Mouse (Mus musculus) hindbrain, postnatal 0 days (tissue): ENCODE data around the gene Xrra1. TPM values are rescaled to one million over a fixed set of nuclear protein-coding genes. Genes with fewer than 3 reads are reported as not detected.
"Not testable (repeated sequence)": the region's sequence is repeated elsewhere in the genome, so short reads cannot be mapped to it uniquely, and the experiment has no call there.

Source experiments
- ATAC-seq: fragments of 200-750 bp; cut with Nextera tagmentation; 2 replicates; pipeline ENCODE4 v1.8.0; 2017; ENCODE audit warnings: mild to moderate bottlenecking, moderate TSS enrichment, moderate library complexity
- DNase-seq: peaks from one replicate; pipeline ENCODE4 v3.0.0-alpha.2; 2015; ENCODE audit warnings: low spot score
- H3K27ac ChIP-seq: fragments of 300-500 bp; sonication (generic); 2 replicates; pipeline ENCODE4 v1.5.1; 2014; ENCODE audit warnings: mild to moderate bottlenecking
- H3K27me3 ChIP-seq: fragments of 300-500 bp; sonication (generic); 2 replicates; pipeline ENCODE4 v1.6.1; 2014; ENCODE audit warnings: low read length, mixed read lengths; ENCODE audit not compliant: insufficient read depth
- H3K36me3 ChIP-seq: fragments of 300-500 bp; sonication (generic); 2 replicates; pipeline ENCODE4 v1.6.1; 2014; ENCODE audit warnings: low read length, mixed read lengths; ENCODE audit not compliant: insufficient read depth
- H3K4me1 ChIP-seq: fragments of 300-500 bp; sonication (generic); 2 replicates; pipeline ENCODE4 v1.6.1; 2014; ENCODE audit warnings: antibody characterized with exemption, low read length, mixed read lengths; ENCODE audit not compliant: insufficient read depth
- H3K4me2 ChIP-seq: fragments of 300-500 bp; sonication (generic); 2 replicates; pipeline ENCODE4 v1.6.1; 2014; ENCODE audit warnings: low read depth, mild to moderate bottlenecking, low read length, moderate library complexity, mixed read lengths
- H3K4me3 ChIP-seq: fragments of 300-500 bp; sonication (generic); 2 replicates; pipeline ENCODE4 v1.5.1; 2014; ENCODE audit warnings: low read length
- H3K9ac ChIP-seq: fragments of 300-500 bp; sonication (generic); replicated peaks from 2 replicates; pipeline ENCODE4 v1.6.1; 2014; ENCODE audit warnings: mild to moderate bottlenecking, low read length, moderate library complexity, mixed read lengths
- H3K9me3 ChIP-seq: fragments of 300-500 bp; sonication (generic); 2 replicates; pipeline ENCODE4 v1.6.1; 2016; ENCODE audit warnings: low read length, mixed read lengths
- CTCF ChIP-seq: IDR thresholded peaks from 2 replicates; pipeline ENCODE4 v1.5.1; 2016; ENCODE audit warnings: antibody characterized with exemption, control low read depth, low read depth
- WGBS: fragments of 180-500 bp; shearing (Covaris S2); extraction: QIAGEN DNeasy Blood & Tissue Kit; methylation state at CpG from one replicate; pipeline ENCODE4 v1.1.7; 2014; 5-methylcytosine and 5-hydroxymethylcytosine counted together
- polyA plus RNA-seq: library from polyadenylated mRNA; unstranded; fragments of >200 nt; fragmentation: Nextera tagmentation; extraction: Ambion mirVana; gene quantifications from 2 replicates; pipeline ENCODE4 v1.2.1, GENCODE M21; 2015
- total RNA-seq: library from RNA; depleted of rRNA; stranded (reverse); fragments of >200 nt; gene quantifications from 2 replicates; pipeline ENCODE4 v1.2.3, GENCODE M21; 2014; rRNA removed

Gene Xrra1
- total RNA-seq: 1.7 and 2.6 TPM in 2 replicates
- 1.0 and 1.3 TPM in 2 replicates for polyA plus RNA-seq

- H3K27ac ChIP-seq: peak within 1 kb of the TSS; percentile 86
- H3K4me3 ChIP-seq: peak within 1 kb of the TSS; percentile 88
- peak; percentile 99 for DNase-seq
These were observed at the start of gene Xrra1 for GRCm38 (mm10) chr7:99858813-99859585. Xrra1 (plus strand) TSS chr7:99859116.

GRCm38 (mm10) chr7:99810814-99811213 is 48.1 kb upstream of the Xrra1 start:
- TF ChIP-seq CTCF: no peak
- no peak for ATAC-seq
- Histone ChIP-seq H3K27me3 (no peaks in the 10 kb centered on the region), H3K9ac (no peak overlapping the region), H3K4me3 (no peak overlapping the region), H3K4me2 (no peak overlapping the region), H3K36me3 (no peaks in the 10 kb centered on the region), H3K4me1 (no peaks in the 10 kb centered on the region), H3K27ac (no peak overlapping the region), H3K9me3 (no peaks in the 10 kb centered on the region)
- WGBS: 91% methylated on average over 2 of the region's 2 CpGs
- DNase-seq: no peak

More at GRCm38 (mm10) chr7:99858813-99859585, at the start of gene Xrra1:
- H3K9me3 ChIP-seq: no peaks in the 10 kb centered on the region
- no peaks in the 10 kb centered on the region for H3K27me3 ChIP-seq
- TF ChIP-seq CTCF: no peak
- ATAC-seq: peak; percentile 99
- peak within 1 kb of the TSS; percentile 82 for H3K4me2 ChIP-seq
- WGBS: under 1% methylated on average over 42 of the region's 42 CpGs
- peaks cover 2% of the 10 kb centered on the region; the same call in 1 of the 2 replicates for H3K36me3 ChIP-seq
- H3K9ac ChIP-seq: peak within 1 kb of the TSS; percentile 82
- peaks cover 8% of the 10 kb centered on the region for H3K4me1 ChIP-seq

- 93% methylated on average over 4 of the region's 4 CpGs for WGBS
- ATAC-seq: no peak
- Histone ChIP-seq H3K27ac (no peak overlapping the region), H3K4me2 (no peak overlapping the region), H3K4me1 (no peaks in the 10 kb centered on the region), H3K36me3 (no peaks in the 10 kb centered on the region), H3K9me3 (no peaks in the 10 kb centered on the region), H3K4me3 (no peak overlapping the region), H3K9ac (no peak overlapping the region), H3K27me3 (no peaks in the 10 kb centered on the region)
- DNase-seq: no peak
- no peak for TF ChIP-seq CTCF
These were observed 47.3 kb upstream of the Xrra1 start for GRCm38 (mm10) chr7:99811661-99812060.

- Histone ChIP-seq H3K4me2 (no peak overlapping the region), H3K4me3 (no peak overlapping the region), H3K4me1 (no peaks in the 10 kb centered on the region), H3K9me3 (no peaks in the 10 kb centered on the region), H3K9ac (no peak overlapping the region), H3K36me3 (no peaks in the 10 kb centered on the region), H3K27ac (no peak overlapping the region), H3K27me3 (no peaks in the 10 kb centered on the region)
- ATAC-seq (no peak), DNase-seq (no peak)
- peak; percentile 43 for TF ChIP-seq CTCF
- 94% methylated on average over 11 of the region's 11 CpGs for WGBS
These were observed 45.5 kb upstream of the Xrra1 start for GRCm38 (mm10) chr7:99813394-99813793.

GRCm38 (mm10) chr7:99818181-99818725 is 40.7 kb upstream of the Xrra1 start:
- not testable (repeated sequence) for DNase-seq, H3K27me3 ChIP-seq, H3K27ac ChIP-seq, H3K9me3 ChIP-seq, H3K9ac ChIP-seq, ATAC-seq, H3K36me3 ChIP-seq, H3K4me3 ChIP-seq, H3K4me2 ChIP-seq, H3K4me1 ChIP-seq
- 40% methylated on average over 9 of the region's 9 CpGs for WGBS

GRCm38 (mm10) chr7:99821953-99822352 is 37.0 kb upstream of the Xrra1 start:
- no peak for TF ChIP-seq CTCF

GRCm38 (mm10) chr7:99822426-99822825 is 36.5 kb upstream of the Xrra1 start:
- Histone ChIP-seq H3K4me3 (no peak overlapping the region), H3K9ac (no peak overlapping the region), H3K9me3 (no peaks in the 10 kb centered on the region), H3K27me3 (no peaks in the 10 kb centered on the region), H3K4me1 (no peaks in the 10 kb centered on the region), H3K4me2 (no peak overlapping the region), H3K27ac (no peak overlapping the region), H3K36me3 (no peaks in the 10 kb centered on the region)
- DNase-seq: no peak
- no peak for ATAC-seq
- WGBS: 82% methylated on average over 5 of the region's 5 CpGs
- TF ChIP-seq CTCF: no peak

More at GRCm38 (mm10) chr7:99821953-99822352, 37.0 kb upstream of the Xrra1 start:
- Histone ChIP-seq H3K4me1 (no peaks in the 10 kb centered on the region), H3K9me3 (no peaks in the 10 kb centered on the region), H3K27me3 (no peaks in the 10 kb centered on the region), H3K4me2 (no peak overlapping the region), H3K36me3 (no peaks in the 10 kb centered on the region), H3K27ac (no peak overlapping the region), H3K4me3 (no peak overlapping the region), H3K9ac (no peak overlapping the region)
- ATAC-seq (no peak), DNase-seq (no peak)
- 90% methylated on average over 2 of the region's 2 CpGs for WGBS
